Mouse (Mus musculus) heart, embryonic 11.5 days (tissue): ENCODE measurements around the gene Dclk1. TPM values are rescaled to one million over a fixed set of nuclear protein-coding genes. Genes with fewer than 3 reads are reported as not detected.

ENCODE experiments used
- ATAC-seq: fragments of 200-750 bp; cut with Nextera tagmentation; replicated peaks from 2 replicates; pipeline ENCODE4 v1.8.0; 2017; ENCODE audit warnings: moderate library complexity; ENCODE audit not compliant: insufficient number of reproducible peaks, low FRiP score, low TSS enrichment
- H3K27ac ChIP-seq: fragments of 300-500 bp; sonication (generic); 2 replicates; pipeline ENCODE4 v1.5.1; 2014; ENCODE audit warnings: mild to moderate bottlenecking, low read depth, low read length
- H3K27me3 ChIP-seq: fragments of 300-500 bp; sonication (generic); 2 replicates; pipeline ENCODE4 v1.6.1; 2014; ENCODE audit warnings: mild to moderate bottlenecking, low read length, mixed read lengths; ENCODE audit not compliant: control insufficient read depth, insufficient read depth
- H3K36me3 ChIP-seq: fragments of 300-500 bp; sonication (generic); 2 replicates; pipeline ENCODE4 v1.6.1; 2014; ENCODE audit warnings: mild to moderate bottlenecking, low read length, moderate library complexity, mixed read lengths; ENCODE audit not compliant: control insufficient read depth, insufficient read depth
- H3K4me1 ChIP-seq: fragments of 300-500 bp; sonication (generic); 2 replicates; pipeline ENCODE4 v1.6.1; 2014; ENCODE audit warnings: low read length; ENCODE audit not compliant: control insufficient read depth, insufficient read depth
- H3K4me2 ChIP-seq: fragments of 300-500 bp; sonication (generic); 2 replicates; pipeline ENCODE4 v1.6.1; 2014; ENCODE audit warnings: mild to moderate bottlenecking, moderate library complexity
- H3K4me3 ChIP-seq: fragments of 300-500 bp; sonication (generic); 2 replicates; pipeline ENCODE4 v1.5.1; 2014; ENCODE audit warnings: low read depth, low read length
- H3K9ac ChIP-seq: fragments of 300-500 bp; sonication (generic); 2 replicates; pipeline ENCODE4 v1.6.1; 2014; ENCODE audit warnings: mild to moderate bottlenecking, low read depth, low read length, moderate library complexity
- H3K9me3 ChIP-seq: fragments of 300-500 bp; sonication (generic); replicated peaks from 2 replicates; pipeline ENCODE4 v1.6.1; 2016; ENCODE audit warnings: low read length; ENCODE audit not compliant: control insufficient read depth
- WGBS: fragments of 180-500 bp; shearing (Covaris S2); extraction: QIAGEN DNeasy Blood & Tissue Kit; methylation state at CpG from one replicate; pipeline ENCODE4 v1.1.7; 2014; ENCODE audit not compliant: insufficient replicate concordance; 5-methylcytosine and 5-hydroxymethylcytosine counted together
- polyA plus RNA-seq: library from polyadenylated mRNA; unstranded; fragments of >200 nt; fragmentation: Nextera tagmentation; extraction: Ambion mirVana; gene quantifications from 2 replicates; pipeline ENCODE4 v1.2.1, GENCODE M21; 2014

Gene Dclk1
- polyA plus RNA-seq, 1 experiment from 2014 or later, result 4.7 TPM

DNA sequence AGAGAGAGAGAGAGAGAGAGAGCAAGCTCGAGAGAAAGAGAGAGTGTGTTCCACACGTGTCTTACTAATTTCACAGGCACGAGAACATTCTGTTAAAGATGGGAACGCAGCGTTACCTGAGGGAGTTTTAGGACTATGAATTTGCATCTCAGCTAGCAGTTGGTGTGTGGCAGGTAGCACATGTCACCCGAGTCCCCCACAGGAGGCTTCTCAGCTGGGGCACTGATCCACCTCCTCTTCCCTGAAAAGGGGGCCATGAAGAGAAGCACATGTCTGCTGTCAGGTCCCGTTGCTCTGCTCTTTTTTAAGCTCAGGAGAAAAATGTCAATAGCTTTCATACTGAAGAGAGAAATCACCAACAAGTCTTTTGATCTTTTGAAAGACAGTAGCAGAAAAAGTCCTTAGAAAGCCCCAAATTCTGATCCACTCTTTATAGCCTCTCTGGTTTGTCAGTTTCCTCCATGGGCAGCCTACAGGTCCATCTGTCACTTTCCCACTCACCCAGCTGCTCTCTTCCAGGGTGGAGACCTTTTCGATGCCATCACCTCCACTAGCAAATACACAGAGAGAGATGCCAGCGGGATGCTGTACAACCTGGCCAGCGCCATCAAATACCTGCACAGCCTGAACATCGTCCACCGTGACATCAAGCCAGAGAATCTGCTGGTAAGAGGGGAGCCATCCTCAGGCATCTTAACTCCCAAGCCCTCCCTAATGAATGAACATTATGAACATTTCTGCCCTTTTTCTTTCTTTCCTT is 247.2 kb downstream of the Dclk1 start:
- Histone ChIP-seq H3K4me2 (no peak overlapping the region), H3K27me3 (no peaks in the 10 kb centered on the region), H3K4me3 (no peak overlapping the region), H3K36me3 (no peaks in the 10 kb centered on the region), H3K9me3 (no peaks in the 10 kb centered on the region), H3K9ac (no peak overlapping the region), H3K4me1 (no peaks in the 10 kb centered on the region), H3K27ac (no peak overlapping the region)
- WGBS, result 67% methylated on average over 12 of the region's 12 CpGs
- ATAC-seq, result no peak

- ATAC-seq, result no peak
- Histone ChIP-seq H3K4me1 (no peaks in the 10 kb centered on the region), H3K9ac (no peak overlapping the region), H3K27me3 (no peaks in the 10 kb centered on the region), H3K27ac (no peak overlapping the region), H3K9me3 (no peaks in the 10 kb centered on the region), H3K4me2 (no peak overlapping the region), H3K36me3 (no peaks in the 10 kb centered on the region), H3K4me3 (no peak overlapping the region)
- 57% methylated on average over 6 of the region's 6 CpGs for WGBS
These were observed 249.9 kb downstream of the Dclk1 start for GRCm38 (mm10) chr3:55492021-55492420.

DNA sequence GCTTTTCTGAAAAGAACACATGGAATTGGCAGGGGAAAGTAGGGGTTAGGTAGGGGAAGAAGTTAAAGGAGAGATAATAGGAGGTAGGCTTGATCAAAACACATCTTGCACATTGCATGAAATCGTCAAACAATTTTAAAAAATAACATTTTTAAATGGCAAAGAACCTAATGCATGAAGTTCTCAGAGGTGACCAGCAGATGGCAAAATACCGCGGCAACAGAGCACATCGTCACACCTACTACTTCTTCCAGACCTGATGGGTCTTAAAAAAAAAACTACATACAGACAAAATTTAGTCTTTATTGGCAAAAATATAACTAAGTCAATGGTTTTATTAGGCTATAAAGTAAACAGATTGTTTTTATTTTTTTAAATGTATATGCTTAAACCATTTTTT is 252.2 kb downstream of the Dclk1 start:
- H3K27ac ChIP-seq, result no peak overlapping the region
- no peak overlapping the region for H3K4me3 ChIP-seq
- H3K9me3 ChIP-seq, result no peaks in the 10 kb centered on the region
- H3K9ac ChIP-seq, result no peak overlapping the region
- WGBS, result 40% methylated on average over 4 of the region's 4 CpGs
- H3K4me1 ChIP-seq, result no peaks in the 10 kb centered on the region
- no peak overlapping the region for H3K4me2 ChIP-seq
- H3K36me3 ChIP-seq, result no peaks in the 10 kb centered on the region
- no peaks in the 10 kb centered on the region for H3K27me3 ChIP-seq
- ATAC-seq, result no peak

DNA sequence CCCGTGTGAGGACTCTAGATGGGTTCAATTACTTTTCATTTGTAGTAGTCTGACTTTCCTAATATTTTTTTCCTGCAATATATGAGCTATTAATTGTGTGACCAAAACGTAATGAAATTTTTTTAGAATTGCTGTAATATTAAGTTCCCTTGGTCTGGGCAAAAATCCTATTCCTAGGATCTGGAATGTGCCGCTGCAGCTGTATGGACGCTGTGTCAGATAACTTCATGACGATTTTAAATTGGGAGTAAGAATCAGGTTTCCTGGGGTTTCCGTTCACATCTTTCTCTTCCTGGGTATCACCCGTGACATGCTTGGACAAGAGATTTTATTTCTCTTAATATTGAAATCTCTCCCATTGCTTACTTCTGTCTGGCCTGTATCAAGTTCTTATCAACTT is 253.1 kb downstream of the Dclk1 start:
- Histone ChIP-seq H3K4me3 (no peak overlapping the region), H3K27ac (no peak overlapping the region), H3K27me3 (no peaks in the 10 kb centered on the region), H3K36me3 (no peaks in the 10 kb centered on the region), H3K4me2 (no peak overlapping the region), H3K9ac (no peak overlapping the region), H3K4me1 (no peaks in the 10 kb centered on the region), H3K9me3 (no peaks in the 10 kb centered on the region)
- WGBS, result 82% methylated on average over 7 of the region's 7 CpGs
- ATAC-seq, result no peak

DNA sequence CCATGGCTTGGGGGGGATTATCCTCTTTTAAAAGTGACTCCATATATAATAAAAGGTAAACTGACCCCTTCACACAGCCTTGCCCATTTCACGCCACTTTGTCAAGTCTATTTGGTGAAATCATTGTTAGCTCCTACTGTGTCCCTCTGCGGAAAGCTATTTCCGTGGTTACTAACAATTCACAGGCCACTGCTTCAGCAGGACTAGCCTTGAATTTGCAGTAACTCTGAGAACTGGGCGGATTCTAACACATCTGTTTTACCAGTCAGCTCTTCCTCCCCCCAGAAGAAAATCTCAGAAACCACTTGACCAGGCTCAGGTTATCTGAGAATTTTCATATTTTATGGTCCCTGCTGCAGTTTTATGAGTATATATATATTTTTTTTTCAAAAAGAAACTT is 253.7 kb downstream of the Dclk1 start:
- no peak overlapping the region for H3K27ac ChIP-seq
- no peaks in the 10 kb centered on the region for H3K4me1 ChIP-seq
- 65% methylated on average over 4 of the region's 4 CpGs for WGBS
- H3K4me2 ChIP-seq, result no peak overlapping the region
- no peaks in the 10 kb centered on the region for H3K27me3 ChIP-seq
- ATAC-seq, result no peak
- no peaks in the 10 kb centered on the region for H3K36me3 ChIP-seq
- no peaks in the 10 kb centered on the region for H3K9me3 ChIP-seq
- no peak overlapping the region for H3K9ac ChIP-seq
- H3K4me3 ChIP-seq, result no peak overlapping the region

DNA sequence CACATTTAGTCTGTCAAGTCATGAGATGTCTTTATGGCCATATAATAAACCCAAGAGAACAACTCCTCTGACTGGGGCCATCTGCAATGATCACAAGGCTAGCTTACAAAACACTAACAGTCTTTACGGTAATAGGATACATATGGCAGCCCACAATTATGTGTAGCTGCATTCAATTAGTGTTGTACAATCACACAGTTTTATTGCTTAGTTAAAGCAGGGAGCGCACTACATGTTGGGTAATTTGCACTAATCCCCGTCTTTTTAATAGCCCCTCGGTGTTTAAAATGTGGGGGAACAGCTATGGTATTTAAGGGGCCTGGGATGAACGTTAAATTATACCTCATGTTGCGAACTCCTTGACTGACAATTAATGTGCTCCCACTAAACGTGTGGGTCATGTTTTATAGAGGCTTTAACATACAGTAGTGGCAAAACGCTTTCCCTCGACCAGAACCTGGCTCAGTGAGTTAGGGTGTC is 254.3 kb downstream of the Dclk1 start:
- Histone ChIP-seq H3K9ac (no peak overlapping the region), H3K9me3 (no peaks in the 10 kb centered on the region), H3K36me3 (no peaks in the 10 kb centered on the region), H3K4me2 (no peak overlapping the region), H3K27ac (no peak overlapping the region), H3K4me3 (no peak overlapping the region), H3K4me1 (no peaks in the 10 kb centered on the region), H3K27me3 (no peaks in the 10 kb centered on the region)
- ATAC-seq, result no peak
- 83% methylated on average over 9 of the region's 9 CpGs for WGBS

DNA sequence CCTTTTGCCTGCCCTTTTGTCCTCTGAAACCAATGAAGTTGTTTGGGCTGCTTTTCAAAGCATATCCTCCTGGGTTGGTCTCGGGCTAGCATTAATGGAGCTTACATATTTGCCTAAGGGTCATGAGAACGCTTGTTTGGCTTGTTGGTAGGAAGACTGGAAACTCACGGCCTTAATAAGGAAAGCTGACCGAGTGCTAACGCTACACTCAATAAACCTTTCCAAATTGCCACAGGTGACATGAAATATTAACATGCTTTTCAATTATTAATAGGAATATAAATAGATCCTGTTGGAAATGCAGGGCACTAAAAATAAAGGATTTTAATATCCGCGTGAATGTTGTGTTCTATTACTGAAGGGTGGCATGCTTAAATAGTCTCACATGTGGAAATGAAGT is 257.1 kb downstream of the Dclk1 start:
- no peak overlapping the region for H3K27ac ChIP-seq
- WGBS, result 87% methylated on average over 7 of the region's 7 CpGs
- no peak overlapping the region for H3K4me3 ChIP-seq
- H3K4me2 ChIP-seq, result no peak overlapping the region
- no peaks in the 10 kb centered on the region for H3K36me3 ChIP-seq
- no peak overlapping the region for H3K9ac ChIP-seq
- H3K27me3 ChIP-seq, result no peaks in the 10 kb centered on the region
- H3K9me3 ChIP-seq, result no peaks in the 10 kb centered on the region
- no peaks in the 10 kb centered on the region for H3K4me1 ChIP-seq
- ATAC-seq, result no peak

GRCm38 (mm10) chr3:55510198-55510597 is 268.0 kb downstream of the Dclk1 start:
- Histone ChIP-seq H3K9me3 (no peaks in the 10 kb centered on the region), H3K36me3 (no peaks in the 10 kb centered on the region), H3K4me3 (no peak overlapping the region), H3K27me3 (no peaks in the 10 kb centered on the region), H3K9ac (no peak overlapping the region), H3K27ac (no peak overlapping the region), H3K4me2 (no peak overlapping the region), H3K4me1 (no peaks in the 10 kb centered on the region)
- 72% methylated on average over 7 of the region's 7 CpGs for WGBS
- no peak for ATAC-seq

DNA sequence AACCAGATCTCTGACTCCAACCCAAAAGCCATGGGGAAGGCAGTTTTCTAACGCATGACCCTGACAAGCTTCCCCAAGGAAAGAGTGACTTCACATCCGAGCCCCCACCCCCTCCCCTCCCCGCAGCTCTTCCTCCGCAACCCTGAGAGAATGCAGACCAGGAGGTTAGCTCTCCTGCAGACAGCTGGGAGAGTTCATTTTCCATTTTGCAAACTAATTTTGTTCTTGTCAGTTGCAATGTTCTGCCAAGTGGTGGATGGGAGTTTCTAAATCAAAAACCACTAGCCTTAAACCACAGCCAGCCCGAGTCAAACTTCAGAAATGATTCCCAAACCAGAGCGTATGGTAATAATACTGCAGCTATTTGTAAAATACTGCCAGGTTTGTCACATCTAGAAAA is 269.5 kb downstream of the Dclk1 start:
- no peaks in the 10 kb centered on the region for H3K4me1 ChIP-seq
- H3K4me2 ChIP-seq, result no peak overlapping the region
- H3K9me3 ChIP-seq, result no peaks in the 10 kb centered on the region
- no peak overlapping the region for H3K4me3 ChIP-seq
- H3K9ac ChIP-seq, result no peak overlapping the region
- H3K36me3 ChIP-seq, result no peaks in the 10 kb centered on the region
- no peak for ATAC-seq
- no peak overlapping the region for H3K27ac ChIP-seq
- H3K27me3 ChIP-seq, result no peaks in the 10 kb centered on the region
- WGBS, result 55% methylated on average over 6 of the region's 6 CpGs
